ENCODE assay signal across 13 mouse cellular contexts in the genomic region with DNA sequence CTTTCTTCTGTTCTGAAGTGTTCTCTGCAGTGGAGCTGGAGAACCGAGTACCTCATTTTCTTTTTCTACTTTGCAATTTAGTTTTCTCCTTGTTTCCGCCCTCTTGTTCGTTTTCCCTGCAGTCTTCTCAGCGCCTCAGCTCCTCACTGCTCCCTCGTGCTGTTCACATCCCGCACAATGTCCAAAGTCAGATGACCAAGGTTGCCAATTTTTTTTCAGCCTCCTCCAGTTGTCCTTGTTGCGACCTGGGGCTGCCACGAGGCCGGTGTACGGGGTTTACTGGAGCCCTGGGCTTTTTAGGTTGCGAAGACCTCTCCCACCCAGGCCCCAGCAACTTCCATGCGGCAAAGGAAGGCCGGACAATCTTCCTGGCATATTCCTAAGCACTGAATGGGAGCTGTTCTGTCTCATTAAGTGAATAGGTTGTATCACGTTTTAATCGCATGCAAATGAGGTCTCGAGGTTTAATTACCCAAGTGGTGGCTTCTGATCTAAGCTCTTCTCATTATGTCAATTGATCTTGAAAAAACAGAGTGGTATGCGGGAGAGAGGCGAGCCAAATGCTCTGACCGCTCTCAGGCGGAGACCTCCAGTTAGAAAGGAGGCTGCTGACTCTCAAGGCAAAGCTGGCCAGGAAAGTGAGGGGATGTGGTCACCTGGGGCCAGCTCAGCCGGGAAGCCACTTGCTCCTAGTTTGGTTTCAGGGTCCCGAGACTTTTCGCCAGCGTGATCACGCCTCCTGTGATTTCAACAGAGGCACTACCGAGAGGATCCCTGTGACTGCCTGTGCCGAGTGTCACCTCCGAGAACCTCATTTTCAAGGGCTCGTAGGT. TPM values are rescaled to one million over a fixed set of nuclear protein-coding genes. Genes with fewer than 3 reads are reported as not detected.
A peak's percentile ranks its signal among the peaks of the same experiment; 100 is the strongest.
DNase-seq lines count a peak whose midpoint lies in the region; ATAC-seq and TF ChIP-seq lines count a peak whose summit lies in the region.
"Had no signal": no experiment of that assay in that cellular context is flagged by ENCODE, and none has a peak within 500 bp of the region (broad histone marks: within the 10 kb centered on the region; RNA-seq: fewer than 3 reads in every experiment).

No protein-coding gene starts in this region.

- H3K4me3 ChIP-seq in kidney, postnatal 0 days (replicated peaks; ENCODE audit: low read depth, low read length), result no peak overlapping the region
- H3K4me3 ChIP-seq: embryonic facial prominence, embryonic 12.5 days; intestine, embryonic 15.5 days had no signal

- no peak overlapping the region for H3K9ac ChIP-seq in kidney, postnatal 0 days (ENCODE audit: low read depth, low read length)
- H3K9ac ChIP-seq: embryonic facial prominence, embryonic 12.5 days; intestine, embryonic 15.5 days had no signal

- no peaks in the 10 kb centered on the region for H3K9me3 ChIP-seq in kidney, postnatal 0 days (replicated peaks; ENCODE audit: low read length)
- H3K9me3 ChIP-seq: embryonic facial prominence, embryonic 12.5 days; intestine, embryonic 15.5 days had no signal

- no peaks in the 10 kb centered on the region for H3K36me3 ChIP-seq in kidney, postnatal 0 days (ENCODE audit: insufficient read depth, low read length)
- H3K36me3 ChIP-seq: embryonic facial prominence, embryonic 12.5 days; intestine, embryonic 15.5 days had no signal

- no peak for ATAC-seq in kidney, postnatal 0 days (replicated peaks; ENCODE audit: low FRiP score, low read depth)
- ATAC-seq: intestine, embryonic 15.5 days had no signal

- H3K27me3 ChIP-seq in kidney, postnatal 0 days (ENCODE audit: insufficient read depth, low read length), result 0 out of 2 replicates have a peak, but pooled peaks cover 3% of the 10 kb centered on the region
- H3K27me3 ChIP-seq: embryonic facial prominence, embryonic 12.5 days had no signal

- no peak for TF ChIP-seq CTCF in kidney, postnatal 0 days (IDR thresholded peaks at IDR 0.05; ENCODE audit: low read depth)

- H3K4me1 ChIP-seq in kidney, postnatal 0 days (replicated peaks; ENCODE audit: insufficient read depth, low read length), result peaks cover 18% of the 10 kb centered on the region

- DNase-seq in adrenal gland, postnatal 14 days, result peak; percentile 20
- no peak for DNase-seq in adrenal gland, postnatal 4 days (ENCODE audit: low spot score in 2 of 2)
- DNase-seq in kidney, adult 8-10 months, result peak; percentile 24 to 27
- no peak for DNase-seq in kidney, adult 18-20 months
- peak; percentile 8 for DNase-seq in kidney, postnatal 0 days (ENCODE audit: low spot score)
- peak; percentile 23 for DNase-seq in retina, embryonic 14.5 days (ENCODE audit: low spot score)
- no peak for DNase-seq in thymus, postnatal 0 days (ENCODE audit: low spot score)
- DNase-seq in cerebellum, adult 11 months, result no peak
- DNase-seq: cerebellum, adult 11-12 months; lung, adult 18-20 months; thymus, postnatal 4 days had no signal

- 0 out of 2 replicates have a peak overlapping the region, but pooled peaks have one; percentile 21 for H3K4me2 ChIP-seq in kidney, postnatal 0 days (ENCODE audit: low read length)
- H3K4me2 ChIP-seq: embryonic facial prominence, embryonic 12.5 days; intestine, embryonic 15.5 days had no signal

- H3K27ac ChIP-seq in kidney, postnatal 0 days, result no peak overlapping the region
- H3K27ac ChIP-seq: embryonic facial prominence, embryonic 12.5 days; intestine, embryonic 15.5 days had no signal

- 30% methylated on average over 29 of the region's 29 CpGs for WGBS in kidney, postnatal 0 days

RNA-seq across cellular contexts. Expression of a gene that starts 54.6 kb away (rescaled TPM):
- 48.4 and 52.2 TPM in 2 replicates for total RNA-seq in adrenal gland, postnatal 14 days (2021)
- 10 to 100 TPM; 86.7 to 87.7 TPM for total RNA-seq in adrenal gland, postnatal 4 days (2021)
- 84.7 and 116 TPM in 2 replicates for polyA plus RNA-seq in kidney, postnatal 0 days (2015; fragmentation: Nextera tagmentation; extraction: Ambion mirVana)
- polyA plus RNA-seq in thymus, postnatal 0 days (2015; fragmentation: Nextera tagmentation; extraction: Ambion mirVana), result 10.6 and 12.7 TPM in 2 replicates

Comparison
In these comparisons a context has a peak if more than half of its experiments do, and no peak if none do; other contexts are left out.
1. DNase-seq: peak in adrenal gland, postnatal 14 days (single experiment), kidney, adult 8-10 months (2 of 2), kidney, postnatal 0 days (single experiment) and retina, embryonic 14.5 days (single experiment); none in adrenal gland, postnatal 4 days (0 of 2), kidney, adult 18-20 months (single experiment), thymus, postnatal 0 days (single experiment) and cerebellum, adult 11 months (single experiment).